Comparison of ENCODE assay signal across 8 mouse cellular contexts in genomic region chr16:31274084-31274483, GRCm38 (mm10). TPM values are rescaled to one million over a fixed set of nuclear protein-coding genes. Genes with fewer than 3 reads are reported as not detected.
A peak's percentile ranks its signal among the peaks of the same experiment; 100 is the strongest.
DNase-seq lines count a peak whose midpoint lies in the region; ATAC-seq and TF ChIP-seq lines count a peak whose summit lies in the region.

No protein-coding gene starts in this region.

- H3K4me2 ChIP-seq in forebrain, embryonic 16.5 days (ENCODE audit: low read length), result peak overlapping the region; percentile 78

- no peak for ATAC-seq in forebrain, embryonic 16.5 days

- TF ChIP-seq EP300 in ES-Bruce4 (IDR thresholded peaks at IDR 0.05; ENCODE audit: insufficient read depth, low read depth, low read length), result no peak

- no peaks in the 10 kb centered on the region for H3K9me3 ChIP-seq in heart, embryonic 10.5 days
- H3K9me3 ChIP-seq in ES-Bruce4 (replicated peaks; ENCODE audit: control insufficient read depth, insufficient read depth, low read length, poor library complexity, severe bottlenecking), result no peaks in the 10 kb centered on the region
- no peaks in the 10 kb centered on the region for H3K9me3 ChIP-seq in forebrain, embryonic 16.5 days (ENCODE audit: control insufficient read depth, low read length)
- no peaks in the 10 kb centered on the region for H3K9me3 ChIP-seq in midbrain, embryonic 10.5 days (replicated peaks)

- WGBS in heart, embryonic 10.5 days, result 7% methylated on average over 6 of the region's 6 CpGs
- 4% methylated on average over 6 of the region's 6 CpGs for WGBS in forebrain, embryonic 16.5 days
- WGBS in midbrain, embryonic 10.5 days, result 15% methylated on average over 6 of the region's 6 CpGs
- WGBS in thymus, adult 2 months, result 12% methylated on average over 6 of the region's 6 CpGs

- H3K36me3 ChIP-seq in heart, embryonic 10.5 days, result peaks cover 7% of the 10 kb centered on the region
- H3K36me3 ChIP-seq in ES-Bruce4 (ENCODE audit: control insufficient read depth, insufficient read depth, low read length, poor library complexity, severe bottlenecking), result peaks cover 11% of the 10 kb centered on the region
- no peaks in the 10 kb centered on the region for H3K36me3 ChIP-seq in forebrain, embryonic 16.5 days (ENCODE audit: control insufficient read depth, insufficient read depth)
- H3K36me3 ChIP-seq in midbrain, embryonic 10.5 days, result peaks cover 25% of the 10 kb centered on the region
- no peaks in the 10 kb centered on the region for H3K36me3 ChIP-seq in thymus, adult 2 months (ENCODE audit: control insufficient read depth, insufficient read depth, low read length)

- H3K9ac ChIP-seq in ES-Bruce4 (ENCODE audit: low read depth, poor library complexity, severe bottlenecking), result peak overlapping the region; percentile 99
- peak overlapping the region; percentile 97 for H3K9ac ChIP-seq in forebrain, embryonic 16.5 days (replicated peaks; ENCODE audit: low read depth, low read length)

- no peak for TF ChIP-seq POLR2A in ES-Bruce4 (IDR thresholded peaks at IDR 0.05; ENCODE audit: insufficient read depth, low read length)
- TF ChIP-seq POLR2A in thymus, adult 2 months (IDR thresholded peaks at IDR 0.05; ENCODE audit: control insufficient read depth, extremely low read depth, insufficient read depth, low read length, poor library complexity), result no peak

- no peaks in the 10 kb centered on the region for H3K27me3 ChIP-seq in heart, embryonic 10.5 days (ENCODE audit: insufficient read depth, poor library complexity, severe bottlenecking)
- no peaks in the 10 kb centered on the region for H3K27me3 ChIP-seq in ES-Bruce4 (ENCODE audit: control insufficient read depth, insufficient read depth, low read length, poor library complexity, severe bottlenecking)
- H3K27me3 ChIP-seq in forebrain, embryonic 16.5 days (replicated peaks; ENCODE audit: control insufficient read depth, insufficient read depth, low read length), result no peaks in the 10 kb centered on the region
- H3K27me3 ChIP-seq in midbrain, embryonic 10.5 days (ENCODE audit: low read depth, poor library complexity, severe bottlenecking), result no peaks in the 10 kb centered on the region
- no peaks in the 10 kb centered on the region for H3K27me3 ChIP-seq in thymus, adult 2 months (ENCODE audit: control insufficient read depth, insufficient read depth, low read length)

- DNase-seq in heart, embryonic 10.5 days (ENCODE audit: low spot score), result no peak
- no peak for DNase-seq in heart, postnatal 25 days (ENCODE audit: low spot score)
- no peak for DNase-seq in midbrain, embryonic 10.5 days (ENCODE audit: low spot score)
- no peak for DNase-seq in cerebellum, adult 9-11 months
- DNase-seq in thymus, adult 2 months, result no peak
- DNase-seq in layer of hippocampus, adult 8-10 months (ENCODE audit: low spot score in 2 of 2), result no peak

- intact Hi-C loops in heart, postnatal 25 days (cut with DNase I), result loop anchor here (5.0 kb wide), 1 partner anchor 72 kb away; the partner anchor contains the start of gene Acap2

- H3K4me1 ChIP-seq in heart, embryonic 10.5 days, result peaks cover 43% of the 10 kb centered on the region
- peaks cover 3% of the 10 kb centered on the region for H3K4me1 ChIP-seq in ES-Bruce4 (ENCODE audit: control insufficient read depth, insufficient read depth, low read length)
- peaks cover 28% of the 10 kb centered on the region for H3K4me1 ChIP-seq in forebrain, embryonic 16.5 days (replicated peaks; ENCODE audit: control insufficient read depth, insufficient read depth, low read length)
- H3K4me1 ChIP-seq in midbrain, embryonic 10.5 days, result peaks cover 25% of the 10 kb centered on the region
- 0 out of 2 replicates have a peak, but pooled peaks cover 2% of the 10 kb centered on the region for H3K4me1 ChIP-seq in thymus, adult 2 months (replicated peaks; ENCODE audit: control insufficient read depth, insufficient read depth, low read length)

- H3K4me3 ChIP-seq in heart, embryonic 10.5 days, result peak overlapping the region; percentile 82
- H3K4me3 ChIP-seq in ES-Bruce4 (ENCODE audit: low read depth, low read length), result peak overlapping the region; percentile 98
- H3K4me3 ChIP-seq in forebrain, embryonic 16.5 days (replicated peaks; ENCODE audit: low read length), result peak overlapping the region; percentile 96
- peak overlapping the region; percentile 91 for H3K4me3 ChIP-seq in midbrain, embryonic 10.5 days
- no peak overlapping the region for H3K4me3 ChIP-seq in thymus, adult 2 months (ENCODE audit: control insufficient read depth, insufficient read depth, low read length)

- TF ChIP-seq CTCF in ES-Bruce4 (IDR thresholded peaks at IDR 0.05; ENCODE audit: low read depth, low read length), result no peak
- no peak for TF ChIP-seq CTCF in thymus, adult 2 months (IDR thresholded peaks at IDR 0.05; ENCODE audit: borderline replicate concordance, control insufficient read depth, extremely low read depth, insufficient read depth, low read length, poor library complexity)

- peak overlapping the region; percentile 96 for H3K27ac ChIP-seq in heart, embryonic 10.5 days
- no peak overlapping the region for H3K27ac ChIP-seq in ES-Bruce4 (ENCODE audit: insufficient read depth, low read length)
- no peak overlapping the region for H3K27ac ChIP-seq in forebrain, embryonic 16.5 days (ENCODE audit: low read length)
- peak overlapping the region; percentile 97 for H3K27ac ChIP-seq in midbrain, embryonic 10.5 days (replicated peaks)
- no peak overlapping the region for H3K27ac ChIP-seq in thymus, adult 2 months (ENCODE audit: control insufficient read depth, insufficient read depth, low read length)

RNA-seq across cellular contexts. Expression of gene Ppp1r2, which starts 1.0 kb away (rescaled TPM):
- polyA plus RNA-seq in heart, embryonic 10.5 days (2016; fragmentation: Nextera tagmentation; extraction: Ambion mirVana), result 85.0 and 95.4 TPM in 2 replicates
- total RNA-seq in heart, postnatal 25 days (2021), result 10 to 100 TPM; 80.7 to 84.4 TPM
- 74.5 and 75.6 TPM in 2 replicates for polyA plus RNA-seq in ES-Bruce4 (2011; ENCODE audit: insufficient read depth, insufficient read length, low read depth, missing spikeins)
- polyA plus RNA-seq in forebrain, embryonic 16.5 days (2015; fragmentation: Nextera tagmentation; extraction: Ambion mirVana), result 83.3 and 101 TPM in 2 replicates
- 96.7 and 101 TPM in 2 replicates for polyA plus RNA-seq in midbrain, embryonic 10.5 days (2016; fragmentation: Nextera tagmentation; extraction: Ambion mirVana)
- 31.7 and 43.0 TPM in 2 replicates for polyA plus RNA-seq in thymus, adult 2 months (2012; rRNA removed)
- total RNA-seq in layer of hippocampus, adult 8-10 months (2022), result 10 to 100 TPM; 87.5 to 93.4 (median 90.2) TPM

RNA-seq across cellular contexts. Expression of gene Apod, which starts 40.5 kb away (rescaled TPM):
- not detected in 2 replicates for polyA plus RNA-seq in heart, embryonic 10.5 days (2016; fragmentation: Nextera tagmentation; extraction: Ambion mirVana)
- total RNA-seq in heart, postnatal 25 days (2021), result 1 to 10 TPM; 2.6 to 2.9 TPM
- polyA plus RNA-seq in ES-Bruce4 (2011; ENCODE audit: insufficient read depth, insufficient read length, low read depth, missing spikeins), result 0.54 TPM in 1 of 2 replicates, not detected in the other
- polyA plus RNA-seq in forebrain, embryonic 16.5 days (2015; fragmentation: Nextera tagmentation; extraction: Ambion mirVana), result 63.1 and 94.4 TPM in 2 replicates
- 17.4 and 29.0 TPM in 2 replicates for polyA plus RNA-seq in midbrain, embryonic 10.5 days (2016; fragmentation: Nextera tagmentation; extraction: Ambion mirVana)
- polyA plus RNA-seq in thymus, adult 2 months (2012; rRNA removed), result 4.3 and 6.1 TPM in 2 replicates
- 100 to 1,000 TPM; 167 to 280 (median 203) TPM for total RNA-seq in layer of hippocampus, adult 8-10 months (2022)

Comparison
In these comparisons a context has a peak if more than half of its experiments do, and no peak if none do; other contexts are left out.
1. H3K27ac ChIP-seq: peak in heart, embryonic 10.5 days (single experiment) and midbrain, embryonic 10.5 days (single experiment); none in ES-Bruce4 (single experiment), forebrain, embryonic 16.5 days (single experiment) and thymus, adult 2 months (single experiment).